Mouse (Mus musculus) kidney, postnatal 14 days (tissue): ENCODE data around the gene Klhdc4.

Source experiments
- DNase-seq: peaks from one replicate; pipeline ENCODE4 v3.0.0; 2022; ENCODE audit warnings: mixed read lengths

The Klhdc4 gene

DNA sequence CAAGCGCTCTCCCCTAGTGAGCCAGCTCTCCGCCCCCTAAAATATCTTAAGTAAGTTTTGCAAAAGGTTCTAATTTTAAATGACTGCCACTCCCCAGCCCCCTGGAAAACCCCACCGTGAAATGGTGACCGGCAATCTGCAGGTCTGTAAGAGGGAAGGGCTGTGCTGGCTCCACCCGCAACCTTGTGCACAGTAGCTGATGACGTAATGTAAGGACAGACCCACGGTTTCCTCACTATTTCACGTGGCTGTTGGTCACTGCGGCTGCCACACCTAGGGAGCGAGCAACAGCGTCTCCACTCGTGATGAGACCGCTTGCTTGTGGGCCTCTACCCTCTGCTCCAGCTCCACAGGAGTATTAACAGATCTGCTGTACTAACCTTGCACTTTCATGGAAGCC lies 23.2 kb downstream of the Klhdc4 start:
- DNase-seq: no peak

DNA sequence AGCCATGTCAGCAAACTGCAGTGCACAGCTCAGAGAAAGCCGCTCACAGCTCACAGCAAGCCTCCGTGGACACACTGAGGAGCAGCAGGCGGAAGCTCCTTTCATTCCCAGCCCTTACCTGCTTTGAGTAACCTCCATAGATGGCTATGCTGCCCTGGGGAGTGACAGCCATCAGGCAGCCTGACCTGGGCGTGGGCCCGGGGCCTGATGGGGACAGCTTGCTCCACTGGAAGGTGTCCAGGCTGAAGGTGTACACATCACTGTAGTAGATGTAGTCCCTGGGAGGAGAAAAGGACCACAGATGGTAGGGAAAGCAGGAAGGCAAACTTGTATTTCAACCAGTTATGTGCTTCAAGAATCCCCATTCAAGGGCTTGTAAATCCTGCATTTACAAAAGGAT lies 24.5 kb downstream of the Klhdc4 start:
- DNase-seq: no peak

DNA sequence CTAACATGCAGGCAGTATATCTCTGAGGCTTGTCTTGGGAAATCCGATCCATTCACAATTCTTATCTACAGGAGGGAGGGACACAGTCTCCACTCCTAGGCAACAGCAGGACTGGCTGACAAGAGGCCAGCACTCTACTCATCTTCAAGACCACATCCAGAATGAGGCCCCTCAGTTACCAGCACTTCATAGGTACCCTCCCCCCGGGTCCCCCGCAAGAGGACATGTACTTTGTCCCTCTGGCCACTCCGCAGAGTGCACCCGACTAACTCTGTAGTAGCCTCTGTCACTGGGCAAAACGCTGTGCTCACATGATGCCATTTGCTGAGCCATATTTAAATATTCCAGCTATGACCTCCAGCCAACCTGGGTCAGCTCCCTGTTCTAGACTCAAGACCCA lies 31.0 kb downstream of the Klhdc4 start:
- DNase-seq: no peak

DNA sequence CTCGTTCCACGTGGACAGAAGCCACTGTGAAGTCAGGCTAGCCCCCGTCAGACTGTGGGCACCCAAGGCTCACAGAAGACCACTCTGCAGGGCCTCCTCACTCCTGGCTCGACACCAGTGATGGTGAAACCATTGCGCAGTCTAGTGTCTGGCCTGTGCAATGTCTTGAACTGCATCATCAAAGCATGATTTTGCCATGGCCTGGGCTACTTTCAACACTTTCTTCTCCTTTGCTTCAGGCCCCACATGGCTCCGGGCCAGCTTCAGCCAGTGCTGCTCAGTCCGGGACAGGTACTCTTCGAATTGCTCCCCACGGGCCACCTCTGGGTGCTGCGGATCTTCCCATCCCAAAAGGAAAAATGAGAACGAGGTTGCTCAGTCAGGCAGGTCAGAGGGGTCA lies 33.0 kb downstream of the Klhdc4 start:
- DNase-seq: no peak

DNA sequence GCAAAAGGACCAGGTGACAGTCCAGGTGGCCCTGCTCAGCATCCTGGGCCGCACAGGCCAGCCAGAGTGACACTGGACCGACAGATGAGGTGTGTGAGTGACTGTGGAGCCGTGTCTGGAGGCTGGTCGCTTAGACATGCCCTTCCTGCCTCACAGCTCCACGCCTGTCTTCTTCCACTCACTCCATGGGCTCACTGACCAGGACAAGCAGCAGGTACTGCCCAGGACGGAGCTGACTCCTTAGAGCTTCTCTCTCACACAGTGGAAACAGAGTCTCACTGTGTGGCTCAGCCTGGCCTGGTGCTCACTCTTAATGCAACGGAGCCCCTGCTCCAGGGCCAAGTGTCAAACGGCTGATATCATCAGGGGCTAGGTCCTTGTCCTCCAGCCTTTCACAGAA lies 33.9 kb downstream of the Klhdc4 start:
- DNase-seq: no peak

DNA sequence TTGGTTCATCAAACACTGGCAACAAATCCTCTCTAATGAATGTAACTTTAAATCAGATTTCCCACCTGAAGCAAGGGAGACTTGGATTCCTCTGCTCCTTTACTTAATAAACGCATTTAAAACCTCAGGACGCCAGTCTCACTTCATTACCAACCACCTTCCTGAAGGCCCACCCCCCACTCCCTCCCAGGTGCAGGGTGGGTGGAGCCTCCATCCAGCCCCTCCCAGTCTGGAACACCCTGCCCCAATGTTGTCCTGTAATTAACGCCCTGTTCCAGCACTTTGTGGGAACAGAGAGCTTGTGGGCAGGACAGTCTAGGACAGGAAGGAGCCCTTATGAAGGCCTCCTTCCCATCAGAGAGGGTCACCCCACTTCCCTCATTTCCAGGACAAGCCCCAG lies 35.2 kb downstream of the Klhdc4 start:
- DNase-seq: no peak

DNA sequence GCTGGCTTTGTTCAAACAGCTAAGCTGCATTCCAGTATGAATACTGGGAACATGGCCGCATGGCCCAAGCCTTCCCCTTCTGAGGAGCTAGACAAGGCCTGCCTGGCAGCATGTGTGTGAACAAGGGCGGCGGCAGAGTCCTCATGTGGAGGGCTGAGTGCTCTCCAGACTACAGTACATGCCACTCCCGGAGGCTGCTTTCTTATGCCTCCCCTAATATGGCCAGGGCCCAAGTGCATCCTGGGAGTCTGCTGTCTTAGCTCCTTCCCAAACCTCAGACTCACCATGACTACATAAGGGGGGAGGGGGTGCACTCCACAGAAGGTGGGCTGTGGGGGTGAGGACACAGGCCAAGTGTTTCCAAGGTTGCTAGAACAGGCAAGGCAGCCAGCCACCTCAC lies 36.7 kb downstream of the Klhdc4 start:
- no peak for DNase-seq

DNA sequence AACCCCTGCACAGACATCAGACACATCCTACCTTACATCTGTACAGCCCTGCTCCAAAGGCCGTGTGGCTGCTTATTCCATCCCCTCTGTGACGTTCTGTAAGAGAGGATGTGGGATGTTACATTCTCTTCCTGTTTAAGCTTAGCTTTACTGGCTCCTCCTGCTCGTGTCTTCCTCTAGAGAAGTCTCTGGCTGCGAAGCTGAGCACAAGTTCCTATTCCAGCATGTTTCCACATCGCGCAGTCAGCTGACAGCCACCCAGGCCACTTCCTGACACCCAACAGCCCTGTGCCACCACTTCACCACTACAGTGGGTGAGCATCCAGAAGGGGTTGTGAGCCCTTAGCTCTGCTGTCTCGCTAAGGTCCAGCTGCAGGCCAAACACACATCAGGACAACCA lies 37.2 kb downstream of the Klhdc4 start:
- DNase-seq: no peak

DNA sequence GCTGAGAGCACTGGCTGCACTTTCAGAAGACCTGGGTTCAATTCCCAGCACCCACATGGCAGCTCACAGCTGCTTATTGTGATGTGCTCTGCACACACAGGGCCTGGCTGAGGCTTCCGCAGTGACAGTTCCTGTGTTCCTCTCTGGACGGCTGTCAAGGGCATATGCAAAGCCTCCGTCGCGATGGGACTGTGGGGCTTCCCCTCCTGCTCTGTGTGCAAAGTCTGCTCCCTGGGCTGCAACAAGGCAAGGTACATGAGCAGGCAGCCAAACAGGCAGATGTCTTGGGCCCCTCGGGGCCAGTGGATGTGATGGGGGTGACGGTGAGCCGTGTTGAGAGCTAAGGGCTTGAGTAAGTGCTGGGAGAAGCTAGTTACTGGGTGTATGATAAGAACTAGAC lies 40.6 kb downstream of the Klhdc4 start:
- DNase-seq: no peak

DNA sequence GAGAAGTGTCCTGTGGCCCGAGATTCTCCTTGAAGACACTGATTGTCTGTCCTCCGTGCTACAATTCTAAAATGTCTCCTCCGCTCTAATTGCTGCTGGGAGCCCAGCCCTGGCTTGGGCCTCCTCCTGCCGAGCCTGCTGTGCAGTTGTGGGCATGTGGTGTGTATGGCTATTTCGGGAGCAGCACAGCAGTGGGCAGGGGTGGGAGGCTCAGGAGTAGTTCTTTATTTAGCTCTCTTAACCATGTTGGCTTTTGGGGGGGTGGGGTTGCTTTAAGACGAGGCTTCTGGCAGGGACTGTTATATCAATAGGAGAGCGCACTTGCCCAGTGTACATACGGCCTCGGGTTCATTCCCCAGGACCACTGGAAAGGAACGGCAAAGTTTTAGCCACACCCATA lies 42.8 kb downstream of the Klhdc4 start:
- no peak for DNase-seq

DNA sequence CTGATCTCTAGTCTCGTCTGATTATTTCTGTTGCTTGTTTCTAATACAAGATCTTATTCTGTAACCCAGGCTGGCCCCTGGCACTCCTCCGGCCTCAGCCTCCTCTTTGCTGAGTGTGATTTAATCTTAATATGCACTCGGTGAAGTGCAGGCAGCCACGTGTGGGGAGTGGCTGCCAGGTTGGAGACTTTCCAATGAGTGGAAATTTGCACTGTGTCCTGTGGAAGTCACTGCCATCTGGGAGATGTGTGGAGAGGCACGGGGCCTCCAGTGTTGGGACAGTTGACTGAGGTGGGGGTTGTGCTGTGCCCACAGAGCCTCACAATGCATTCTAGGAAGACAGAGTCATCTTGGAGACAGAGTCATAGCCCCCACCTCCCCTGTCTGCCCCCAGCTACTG lies 46.9 kb downstream of the Klhdc4 start:
- DNase-seq: no peak

DNA sequence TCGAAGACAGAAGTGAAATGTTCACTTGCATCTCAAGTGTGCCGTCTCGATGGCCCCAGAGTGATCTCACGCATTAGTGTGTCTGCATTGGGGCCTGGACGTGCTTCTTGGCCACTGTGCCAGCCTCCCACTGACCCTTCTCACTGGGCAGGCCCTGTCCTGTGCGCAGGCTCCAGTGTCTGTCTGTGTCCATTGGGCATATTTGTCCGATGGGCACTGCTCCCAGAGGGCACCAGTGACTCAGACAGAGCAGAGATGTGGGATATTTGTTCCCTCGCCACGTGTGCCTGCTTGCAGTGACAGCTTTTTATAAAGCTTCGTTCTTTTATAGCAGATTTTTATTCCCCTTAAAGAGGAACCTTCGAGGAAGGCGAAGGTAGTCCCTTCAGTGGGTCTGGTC lies 55.5 kb downstream of the Klhdc4 start:
- DNase-seq: no peak

DNA sequence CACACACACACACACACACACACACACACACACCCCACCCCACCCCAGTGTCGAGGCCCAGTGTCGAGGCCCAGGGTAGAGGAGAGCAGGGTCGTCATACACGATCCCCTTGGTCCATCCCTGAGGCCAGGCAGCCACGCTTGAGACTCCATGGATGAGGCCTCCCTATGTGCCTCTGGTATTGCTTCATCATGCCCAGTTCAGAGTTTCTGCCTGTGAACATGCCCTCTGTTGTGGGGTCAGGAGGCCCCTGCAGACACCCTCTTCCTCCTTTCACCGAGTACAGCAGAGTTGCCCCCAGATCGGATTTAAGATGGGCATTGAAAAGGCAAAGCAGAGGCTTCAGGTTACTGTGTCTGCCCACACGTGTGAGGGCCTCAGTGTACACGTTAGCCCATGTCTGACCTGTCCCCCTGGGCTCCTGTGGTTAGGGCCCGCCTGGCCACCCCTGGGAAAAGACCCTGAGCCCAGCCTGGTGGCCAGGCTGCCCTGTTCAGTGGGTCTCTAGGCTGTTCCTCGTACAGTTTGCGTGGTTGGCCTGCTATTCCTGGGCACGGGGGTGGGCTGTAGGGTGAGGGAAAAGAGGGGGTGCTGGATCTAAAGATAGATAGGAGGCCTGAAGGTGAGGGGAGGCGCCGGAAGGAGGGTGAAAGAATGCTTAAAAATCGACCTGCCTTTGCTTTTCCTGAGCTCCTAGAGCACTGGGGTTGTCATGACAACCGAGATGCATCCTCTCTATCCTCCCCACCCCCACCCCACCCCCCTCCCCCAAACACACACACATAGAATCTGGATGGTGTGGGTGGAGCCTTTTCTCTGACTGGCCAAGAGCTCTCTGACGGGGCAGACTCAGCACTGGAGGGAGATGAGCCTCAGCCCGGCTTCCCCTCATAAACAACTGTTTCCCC lies 58.3 kb downstream of the Klhdc4 start:
- no peak for DNase-seq

DNA sequence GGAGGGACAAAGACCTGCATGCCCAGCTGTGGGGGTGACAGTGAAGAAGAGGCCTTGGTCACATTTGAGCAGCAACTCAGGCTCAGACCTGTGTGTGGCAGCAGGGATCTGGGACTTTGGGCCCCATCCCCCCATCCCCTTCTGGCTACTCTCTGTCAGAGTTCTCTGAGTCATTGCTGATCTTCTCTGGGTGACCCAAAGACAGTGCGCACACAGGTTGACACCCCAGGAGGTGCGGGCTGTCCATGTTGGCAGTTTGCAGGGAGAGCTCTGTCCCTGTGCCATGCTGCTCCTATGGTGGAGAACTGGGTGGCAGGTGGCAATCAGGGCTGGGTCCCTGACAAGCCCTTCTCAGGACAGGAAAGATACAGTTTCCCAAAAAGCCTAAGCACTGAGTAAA lies 59.7 kb downstream of the Klhdc4 start:
- DNase-seq: no peak

DNA sequence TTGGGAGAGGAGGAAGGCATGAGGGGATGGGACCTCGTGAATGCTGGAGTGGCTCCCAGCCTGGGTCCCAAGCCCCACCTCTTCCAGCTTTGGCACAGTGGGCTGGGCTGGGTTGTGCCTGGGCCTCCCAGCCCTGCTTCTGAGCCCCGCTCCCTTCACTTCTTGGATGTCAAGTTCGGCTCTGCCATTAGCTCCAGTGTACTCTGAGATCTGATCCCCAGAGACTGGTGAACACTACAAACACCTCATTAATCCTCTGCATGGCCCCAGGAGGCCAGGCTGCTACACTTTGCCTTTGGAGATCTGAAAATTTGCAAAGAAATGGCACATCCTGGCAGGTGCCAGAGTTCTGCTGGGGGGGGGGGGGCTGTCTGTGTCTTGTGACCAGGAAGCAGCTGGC lies 60.3 kb downstream of the Klhdc4 start:
- no peak for DNase-seq

DNA sequence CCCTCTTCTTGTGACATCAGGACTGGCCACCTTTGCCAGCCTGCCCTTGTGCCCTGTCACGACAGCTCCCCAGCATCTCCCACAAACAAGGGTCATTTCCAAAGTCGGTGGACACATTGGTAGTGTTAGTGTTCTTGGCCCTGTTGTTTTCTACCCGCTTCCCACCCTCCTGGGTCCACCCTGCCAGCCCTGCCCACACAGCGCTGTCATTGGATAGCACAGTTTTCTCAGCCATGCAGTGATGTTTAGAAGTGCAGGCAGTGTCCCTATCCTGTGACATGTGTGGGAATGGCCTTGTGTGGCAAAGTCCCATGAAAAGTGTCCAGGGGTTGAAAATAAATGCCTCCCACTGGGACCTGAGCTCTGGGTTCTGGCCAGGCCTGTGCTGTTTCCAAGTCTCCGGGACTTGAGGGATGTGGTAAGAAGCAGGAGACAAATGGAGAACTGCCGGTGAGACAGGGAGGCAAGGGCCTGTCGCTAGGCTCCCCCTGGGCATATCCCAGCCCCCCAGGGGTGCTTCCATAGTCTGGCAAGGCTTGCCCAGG lies 63.7 kb downstream of the Klhdc4 start:
- no peak for DNase-seq

DNA sequence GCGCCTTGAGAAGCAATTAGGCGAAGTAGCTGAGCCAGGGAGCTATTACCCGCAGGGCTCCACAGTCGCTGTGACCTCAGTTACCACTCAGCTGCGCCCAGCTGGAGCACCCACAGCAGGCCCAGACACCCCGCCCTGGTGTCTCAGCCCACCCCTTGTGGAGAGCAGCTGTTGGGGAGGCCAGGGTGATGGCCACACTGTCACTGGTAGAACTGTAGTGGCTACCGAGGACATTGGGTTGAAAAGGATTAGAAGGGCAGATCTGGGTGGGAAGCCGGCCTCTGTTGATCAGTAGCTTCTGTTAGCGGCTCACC lies 65.7 kb downstream of the Klhdc4 start:
- DNase-seq: no peak

DNA sequence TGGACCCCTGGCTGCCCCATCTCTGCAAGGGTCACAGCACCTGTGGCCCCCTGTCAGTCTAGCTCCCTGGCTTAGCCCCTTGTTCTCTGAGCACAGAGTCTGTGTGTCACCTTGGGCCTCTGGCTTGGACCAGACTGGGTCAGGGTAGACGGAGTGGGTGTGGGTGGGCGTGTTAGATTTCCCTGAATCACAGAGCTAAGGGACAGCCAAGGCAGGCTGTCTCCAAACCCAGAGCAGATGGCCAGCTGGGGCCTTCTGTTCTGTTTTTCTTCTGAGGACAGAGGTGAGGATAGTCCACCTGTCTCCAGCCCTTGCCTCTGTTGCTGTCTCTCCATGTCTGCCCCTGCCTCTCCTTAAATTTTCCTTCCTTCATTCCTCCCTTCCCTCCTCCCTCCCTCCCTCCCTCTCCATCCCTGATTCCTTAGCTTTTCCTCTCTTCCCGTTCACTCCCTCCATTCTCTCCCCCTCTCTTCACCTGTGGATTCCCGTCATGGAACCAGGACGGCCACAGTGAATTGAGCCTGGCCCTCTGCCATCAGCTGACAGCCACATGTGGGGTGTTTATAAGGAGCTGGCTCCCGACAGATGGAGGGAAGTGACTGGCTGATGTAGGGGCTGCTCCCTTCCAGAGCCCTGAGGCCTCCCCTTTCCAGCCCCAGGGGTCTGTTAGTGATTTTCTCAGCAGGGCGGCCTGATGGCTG lies 66.2 kb downstream of the Klhdc4 start:
- no peak for DNase-seq

DNA sequence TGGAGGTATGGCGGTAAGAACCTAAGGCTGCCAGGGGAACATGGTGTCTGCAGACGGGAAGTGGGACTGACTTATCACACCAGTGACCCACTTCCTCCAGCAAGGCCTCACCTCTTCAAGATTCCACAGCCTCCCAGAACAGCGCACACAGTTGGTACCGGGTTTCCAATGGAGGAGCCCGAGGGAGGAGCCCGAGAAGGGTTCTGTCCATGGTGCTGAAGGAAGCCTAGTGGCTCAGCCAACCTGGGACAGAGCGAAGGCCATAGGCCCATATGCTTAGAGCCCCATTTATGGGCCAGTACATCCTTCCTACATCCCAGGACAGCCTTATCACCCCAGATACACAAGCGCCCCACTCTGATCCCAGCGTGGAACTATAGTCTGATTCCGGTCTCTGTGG lies 67.9 kb downstream of the Klhdc4 start:
- DNase-seq: peak; percentile 37

DNA sequence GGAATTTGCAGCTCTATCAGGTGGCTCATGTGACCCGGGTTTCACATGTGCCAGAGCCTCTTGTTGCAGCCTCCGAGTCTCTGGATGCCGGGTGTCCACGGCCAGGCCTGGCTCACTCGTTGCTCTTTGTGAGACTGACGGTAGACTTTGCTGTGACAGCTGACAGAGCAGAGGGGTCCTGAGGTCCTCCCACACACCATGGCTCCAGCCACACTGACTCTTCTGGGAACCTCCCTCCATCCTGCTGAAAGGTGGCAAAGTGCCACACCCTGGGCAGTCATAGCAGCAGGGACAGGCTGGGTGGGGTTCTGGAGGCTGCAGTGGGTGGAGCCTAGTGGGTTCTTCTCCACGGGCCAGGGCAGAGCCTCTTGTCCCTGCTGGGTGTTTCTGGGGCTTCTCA lies 68.9 kb downstream of the Klhdc4 start:
- DNase-seq: no peak

DNA sequence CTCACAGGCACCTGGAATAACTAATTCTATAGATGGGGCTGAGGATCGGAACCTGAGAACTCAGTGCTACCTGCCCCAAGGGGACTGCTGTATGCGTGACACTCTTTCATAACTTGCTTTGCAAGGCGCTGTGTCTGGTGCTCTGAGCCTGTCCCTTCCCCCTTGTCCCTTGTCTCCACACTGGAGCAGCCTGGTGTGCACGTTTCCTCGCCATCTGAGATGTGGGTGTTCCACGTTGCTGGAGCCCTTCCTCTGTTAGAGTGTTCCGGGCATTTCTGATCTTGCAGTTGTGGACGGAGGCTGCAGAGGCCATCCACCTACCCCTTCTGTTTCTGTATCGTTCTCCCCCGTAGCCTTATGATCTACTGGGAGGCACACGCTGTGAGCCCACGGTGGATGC lies 70.9 kb downstream of the Klhdc4 start:
- DNase-seq: no peak

DNA sequence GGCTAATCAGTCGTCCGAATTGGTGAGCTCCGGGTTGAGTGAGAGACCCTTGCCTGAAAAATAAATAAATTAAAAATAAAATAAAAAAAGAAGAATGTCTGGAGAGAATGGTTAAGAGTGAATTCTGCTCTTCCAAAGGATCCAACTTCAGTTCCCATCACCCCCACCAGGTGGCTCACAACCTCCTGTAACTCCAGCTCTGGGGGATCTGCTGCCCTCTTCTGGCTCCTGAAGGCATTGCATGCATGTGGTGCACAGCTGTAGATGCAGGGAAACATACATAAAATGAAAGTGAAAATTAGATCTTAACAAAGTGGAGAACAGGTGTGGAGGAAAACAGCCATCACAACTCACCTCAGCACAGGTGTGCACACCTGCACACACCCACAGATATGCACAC lies 78.0 kb downstream of the Klhdc4 start:
- peak; percentile 34 for DNase-seq

DNA sequence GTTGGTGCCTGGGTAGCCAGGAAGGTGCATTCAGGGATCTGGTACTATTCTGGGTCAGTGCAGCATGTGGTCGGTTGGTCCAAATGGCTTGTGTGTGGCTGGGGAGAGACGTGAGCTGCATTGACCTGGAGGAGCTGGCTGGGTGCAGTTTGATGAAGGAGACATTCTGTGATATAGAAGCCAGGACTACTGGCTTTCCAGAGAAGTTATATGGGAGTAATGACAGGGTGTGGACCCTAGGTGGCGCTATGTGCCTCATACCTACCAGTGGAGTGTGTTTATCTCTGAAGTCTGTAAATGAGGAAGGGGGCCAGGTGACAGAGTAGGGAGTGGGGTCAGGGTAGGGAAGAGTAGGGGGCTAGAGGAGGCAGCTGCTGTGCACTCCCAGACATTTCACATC lies 78.9 kb downstream of the Klhdc4 start:
- no peak for DNase-seq

DNA sequence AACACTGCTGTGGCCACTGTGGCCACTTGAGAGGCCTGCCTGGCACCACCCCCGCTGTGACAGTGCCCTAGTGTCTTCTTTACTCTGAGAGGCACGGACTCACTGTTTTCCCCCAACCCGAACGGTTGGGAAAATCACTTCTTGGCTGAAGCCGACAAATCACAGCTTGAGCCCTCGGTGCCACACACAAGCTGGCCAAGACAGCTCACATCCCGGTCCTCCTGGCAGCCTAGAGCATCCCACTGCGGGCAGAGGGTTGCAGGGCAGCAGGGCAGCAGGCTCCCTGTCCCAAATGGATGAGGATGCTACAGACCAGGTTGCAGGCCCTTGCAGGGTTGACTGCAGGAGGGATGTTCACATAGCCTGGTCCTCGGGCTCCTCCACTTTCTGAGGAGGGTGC lies 79.9 kb downstream of the Klhdc4 start:
- DNase-seq: no peak
